Mouse (Mus musculus) heart, adult 2 months (tissue): ENCODE measurements around the gene Gm11937.

ENCODE experiments used
- CTCF ChIP-seq: fragments of 200-600 bp; IDR thresholded peaks from 2 replicates; pipeline ENCODE4 v1.8.1; 2022; ENCODE audit warnings: antibody characterized with exemption, mild to moderate bottlenecking, moderate library complexity
- EP300 ChIP-seq: fragments of 200-500 bp; IDR thresholded peaks from 2 replicates; pipeline ENCODE4 v1.6.1; 2011; ENCODE audit warnings: low read depth, low read length, control low read depth; ENCODE audit not compliant: insufficient read depth

GRCm38 (mm10) chr11:99585096-99585495, 24.9 kb downstream of the Gm11937 start:
- TF ChIP-seq EP300 (no peak), CTCF (no peak)
